Mouse (Mus musculus) layer of hippocampus, postnatal 10 days (tissue): Measurements from ENCODE around the gene Ebpl. TPM values are rescaled to one million over a fixed set of nuclear protein-coding genes. Genes with fewer than 3 reads are reported as not detected.

Source experiments
- DNase-seq, 2 experiments: peaks; one replicate each; pipeline ENCODE4 v3.0.0; 2021; ENCODE audit warnings: low spot score in 2 of 2
- total RNA-seq, 2 experiments: library from RNA; stranded (reverse); gene quantifications; 2 replicates each; pipeline ENCODE4 v1.2.3; 2021

Gene Ebpl
- total RNA-seq, 2 experiments from 2014 or later: 6.3 to 7.0 TPM

DNA sequence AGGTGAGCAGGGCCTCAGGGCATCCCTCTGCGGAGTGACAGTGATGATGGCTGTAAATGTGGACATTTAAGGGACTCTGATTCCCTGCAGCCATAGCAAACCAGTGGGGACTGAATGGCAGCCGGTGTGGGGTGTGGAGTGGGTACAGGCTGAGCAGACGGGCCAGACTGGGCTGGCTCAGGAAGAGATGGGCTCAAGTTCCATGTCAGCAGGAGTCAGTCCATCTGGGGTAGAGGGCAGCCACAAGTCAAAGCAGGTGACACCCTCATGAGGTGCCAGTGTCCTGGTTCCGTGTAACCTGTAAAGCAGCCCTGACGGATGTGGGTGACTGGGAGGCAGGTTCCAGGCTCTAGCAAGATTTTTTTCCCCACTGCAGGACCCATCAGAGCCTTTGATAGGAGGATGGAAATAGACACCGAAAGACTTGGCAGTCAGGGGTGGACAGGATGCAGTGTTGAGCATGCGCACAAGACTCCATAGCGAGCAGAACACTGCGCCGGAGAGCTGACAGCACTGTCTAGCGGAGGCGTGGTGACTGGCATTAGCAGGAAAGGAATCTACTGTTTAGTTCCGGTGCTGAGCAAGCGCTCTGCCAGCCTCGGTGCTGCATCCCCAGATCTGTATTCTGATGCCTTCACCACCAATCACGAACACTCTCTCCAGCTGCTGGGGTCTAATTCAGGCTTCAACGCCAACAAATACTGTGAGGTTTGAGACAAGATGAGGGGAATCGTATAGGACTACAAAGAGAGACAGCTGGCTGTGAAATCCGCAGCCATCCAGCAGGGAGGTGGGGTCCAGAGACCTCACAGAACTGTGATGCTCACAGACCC, 32.4 kb downstream of the Ebpl start:
- peak; percentile 74 to 83 for DNase-seq

DNA sequence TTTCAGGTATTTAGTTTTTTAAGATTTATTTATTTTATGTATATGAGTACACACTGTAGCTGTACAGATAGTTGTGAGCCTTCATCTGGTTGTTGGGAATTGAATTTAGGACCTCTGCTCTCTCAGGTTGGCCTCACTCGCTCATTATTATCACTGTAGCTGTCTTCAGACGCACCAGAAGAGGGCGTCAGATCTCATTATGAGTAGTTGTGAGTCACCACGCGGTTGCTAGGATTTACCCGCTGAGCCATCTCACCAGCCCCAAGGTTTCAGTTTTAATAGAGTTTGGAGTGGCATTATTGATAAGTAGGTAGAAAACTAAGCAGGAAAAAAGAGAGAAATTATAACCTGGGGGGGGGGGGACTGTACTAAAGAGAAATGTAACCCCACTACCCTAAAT, 33.2 kb downstream of the Ebpl start:
- DNase-seq: peak in 1 of 2 experiments; percentile 16

DNA sequence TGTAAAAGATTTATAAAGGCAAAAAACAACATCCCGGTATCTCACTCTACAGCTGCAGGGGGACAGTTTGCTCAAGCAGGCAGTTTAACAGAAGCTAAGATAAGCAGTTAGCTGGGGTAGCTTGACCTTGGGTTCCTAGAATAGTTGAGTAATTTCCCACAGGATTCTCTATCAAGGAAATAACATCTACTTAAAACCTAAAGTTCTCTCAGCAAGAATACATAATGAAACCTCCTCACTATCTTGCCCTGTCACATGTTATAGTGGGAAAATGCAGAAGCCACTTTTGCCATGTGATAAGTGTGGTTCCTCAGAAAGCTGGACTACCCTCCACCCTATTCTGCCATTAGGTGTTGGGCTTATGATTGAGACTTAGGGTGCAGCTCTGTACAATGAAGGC, 37.5 kb downstream of the Ebpl start:
- no peak for DNase-seq

DNA sequence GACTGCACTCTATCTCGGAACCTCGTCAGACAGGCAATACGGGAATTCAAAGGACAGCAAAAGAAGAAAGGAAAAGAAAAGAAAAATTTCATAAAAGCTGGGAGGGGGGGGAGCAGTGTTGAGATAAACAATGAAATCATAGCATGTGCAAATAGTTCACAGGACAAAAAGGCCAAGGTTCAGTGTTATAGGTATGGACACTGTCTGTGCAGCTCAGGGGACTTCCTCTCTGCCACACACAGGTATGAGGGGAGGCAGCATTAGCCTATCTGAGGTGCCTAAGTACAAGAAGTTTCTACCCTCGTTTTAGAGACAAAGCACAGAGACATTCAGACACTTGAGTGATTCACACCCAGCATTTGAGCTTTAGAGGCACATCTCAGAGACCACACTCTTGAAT, 39.0 kb downstream of the Ebpl start:
- DNase-seq: no peak

DNA sequence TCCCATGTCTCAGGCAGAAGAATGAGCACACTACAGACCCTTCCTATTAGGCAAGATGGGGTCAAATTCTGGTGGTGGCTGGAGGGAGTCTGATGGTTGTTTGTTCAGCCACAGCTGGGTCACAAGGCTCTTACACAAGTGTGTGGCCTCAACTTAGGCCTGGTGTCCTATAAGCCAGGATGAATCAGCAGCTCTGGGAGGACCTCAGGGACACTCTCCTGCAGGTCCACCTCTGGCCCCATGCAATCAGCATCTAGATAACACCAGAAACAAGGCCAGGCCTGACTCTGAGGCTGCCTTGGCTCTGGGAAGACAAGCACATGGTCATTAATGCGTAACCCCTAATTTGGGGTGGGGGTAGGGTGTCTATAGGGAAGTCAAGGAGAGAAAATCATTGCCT, 39.5 kb downstream of the Ebpl start:
- no peak for DNase-seq

DNA sequence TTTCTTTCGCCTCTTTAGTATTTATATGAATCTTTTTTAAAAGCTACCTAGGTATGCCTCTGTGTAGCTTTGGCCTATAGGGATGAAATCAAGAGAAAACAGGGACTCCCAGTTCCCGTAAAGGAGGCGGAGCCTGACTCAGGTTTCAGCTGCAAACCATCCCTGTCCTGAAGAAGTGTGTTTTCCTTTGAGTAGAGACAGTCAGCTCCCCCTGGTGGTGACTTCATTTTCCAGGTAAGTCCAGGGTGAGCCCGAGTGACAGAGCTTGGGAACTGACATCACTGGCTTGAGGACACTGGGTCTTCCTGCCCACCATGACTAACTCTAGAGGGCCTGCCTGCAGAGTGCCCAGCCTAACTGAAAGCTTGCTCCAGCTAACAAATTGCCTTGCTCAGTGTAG, 43.4 kb downstream of the Ebpl start:
- peak; percentile 39 to 57 for DNase-seq

DNA sequence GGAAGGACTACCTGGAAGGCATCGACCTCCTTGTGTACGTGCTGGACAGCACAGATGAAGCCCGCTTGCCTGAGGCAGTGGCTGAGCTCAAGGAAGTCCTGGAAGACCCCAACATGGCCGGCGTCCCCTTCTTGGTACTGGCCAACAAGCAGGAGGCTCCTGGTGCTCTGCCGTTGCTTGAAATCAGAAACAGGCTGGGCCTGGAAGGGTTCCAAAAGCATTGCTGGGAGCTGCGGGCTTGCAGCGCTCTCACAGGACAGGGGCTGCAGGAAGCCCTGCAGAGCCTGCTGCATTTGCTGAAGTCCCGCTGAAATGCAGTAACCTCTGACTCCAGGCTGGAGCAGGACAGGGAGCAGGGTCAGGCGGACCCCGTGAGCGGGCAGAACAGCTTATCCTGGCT, 49.3 kb downstream of the Ebpl start:
- peak in 1 of 2 experiments; percentile 14 for DNase-seq

DNA sequence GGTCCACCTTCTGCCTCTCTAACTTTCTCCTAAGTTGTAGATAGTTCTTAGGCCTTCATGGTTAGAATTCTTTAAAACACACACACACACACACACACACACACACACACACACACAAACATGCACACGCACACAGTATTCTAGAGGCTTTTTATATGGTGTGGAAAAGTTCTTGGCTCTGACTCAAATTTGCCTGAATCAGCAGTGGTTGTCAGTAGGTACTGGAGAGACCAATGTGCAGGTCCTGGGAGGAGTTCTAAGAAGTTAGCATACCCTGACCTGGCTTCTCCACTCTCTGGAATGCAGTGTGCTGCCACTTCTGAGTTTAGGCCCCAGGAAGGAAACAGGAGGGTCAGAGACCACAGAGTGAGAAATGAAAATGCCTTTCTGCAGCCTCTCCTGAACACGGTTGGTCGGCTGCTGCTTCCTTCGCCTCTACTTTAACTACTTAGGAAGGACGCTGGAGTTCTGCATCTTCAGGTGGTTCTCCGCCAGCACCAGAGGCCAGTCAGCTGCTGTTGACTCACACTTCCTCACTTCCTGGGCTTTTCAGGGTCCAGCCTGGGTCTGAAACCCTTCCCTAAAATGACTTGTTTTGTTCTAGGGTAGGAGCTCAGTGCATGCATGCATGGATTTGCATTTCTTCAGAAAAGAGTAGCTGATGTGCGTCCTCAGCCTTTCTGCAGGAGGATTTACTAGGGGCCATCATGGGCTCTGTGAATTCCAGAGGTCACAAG, 50.0 kb downstream of the Ebpl start:
- DNase-seq: no peak

DNA sequence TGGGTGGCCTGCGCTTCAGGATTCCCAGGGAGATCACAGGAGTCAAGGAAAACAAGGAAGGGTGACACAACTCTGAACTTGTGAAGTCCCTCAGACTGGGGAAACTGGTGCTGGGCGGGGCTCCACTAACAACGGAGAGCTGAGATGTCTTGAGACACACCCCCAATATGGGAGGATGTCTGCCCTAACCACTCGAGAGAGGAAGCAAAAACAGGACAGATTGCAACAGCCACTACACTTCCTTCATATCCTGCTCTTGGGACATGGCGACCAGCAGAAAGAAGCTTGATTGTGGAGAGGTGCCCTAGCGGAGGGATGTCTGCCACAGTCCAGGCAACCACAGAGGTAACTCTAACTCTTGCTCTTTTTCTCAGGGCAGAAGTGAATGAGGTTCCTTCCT, 50.6 kb downstream of the Ebpl start, which contains the start of gene Arl11:
Gene Arl11 (plus strand): TSS at position 161 of the 400 bp plus-strand sequence.
- DNase-seq: no peak

DNA sequence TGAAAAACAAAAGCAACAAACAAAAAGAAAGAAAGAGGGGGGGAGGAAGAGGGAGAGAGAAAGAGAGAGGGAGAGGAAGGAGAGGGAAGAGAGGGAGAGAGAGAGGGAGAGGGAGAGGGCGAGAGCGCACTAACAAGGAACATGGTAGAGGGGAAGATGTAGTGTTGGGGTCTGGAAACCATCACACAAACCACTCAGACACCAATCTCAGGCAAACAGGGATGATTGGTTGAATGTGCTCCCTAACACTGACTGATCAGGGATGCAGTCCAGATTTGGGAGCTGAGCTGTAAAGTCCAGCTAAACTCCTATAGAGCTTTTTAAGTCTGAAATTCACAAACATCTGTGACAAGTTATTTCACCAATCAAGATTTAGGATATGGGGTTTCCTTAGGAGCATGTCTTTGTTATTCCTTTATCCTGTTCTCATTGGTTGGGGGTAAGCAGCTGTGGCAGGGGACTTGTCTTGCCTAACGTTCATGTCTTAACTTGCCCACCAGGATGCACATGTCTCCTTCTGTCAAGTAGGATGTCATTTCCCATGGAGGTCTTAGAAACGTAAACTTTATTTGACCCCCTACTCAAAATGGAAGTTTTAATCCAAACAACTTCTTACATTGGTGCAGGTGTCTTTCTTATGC, 56.1 kb downstream of the Ebpl start:
- no peak for DNase-seq

DNA sequence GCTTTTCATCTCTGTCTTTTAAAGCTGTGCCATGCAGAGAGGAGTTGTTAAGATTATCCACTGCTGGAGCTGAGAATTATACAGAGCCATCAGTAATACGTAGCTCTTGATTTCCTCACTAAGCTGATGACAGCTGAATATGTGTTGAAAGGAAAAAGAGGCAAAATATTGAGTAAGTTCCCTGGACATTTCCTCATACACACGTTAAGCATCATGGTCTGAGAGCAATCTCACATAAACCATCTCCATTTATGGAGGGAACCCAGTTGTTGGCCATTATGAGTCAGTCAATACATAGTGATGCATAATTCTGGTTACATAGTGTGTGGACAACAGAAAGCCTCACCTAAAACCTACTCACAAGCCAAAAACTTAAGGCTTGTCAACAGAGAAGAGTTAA, 57.8 kb downstream of the Ebpl start:
- no peak for DNase-seq

DNA sequence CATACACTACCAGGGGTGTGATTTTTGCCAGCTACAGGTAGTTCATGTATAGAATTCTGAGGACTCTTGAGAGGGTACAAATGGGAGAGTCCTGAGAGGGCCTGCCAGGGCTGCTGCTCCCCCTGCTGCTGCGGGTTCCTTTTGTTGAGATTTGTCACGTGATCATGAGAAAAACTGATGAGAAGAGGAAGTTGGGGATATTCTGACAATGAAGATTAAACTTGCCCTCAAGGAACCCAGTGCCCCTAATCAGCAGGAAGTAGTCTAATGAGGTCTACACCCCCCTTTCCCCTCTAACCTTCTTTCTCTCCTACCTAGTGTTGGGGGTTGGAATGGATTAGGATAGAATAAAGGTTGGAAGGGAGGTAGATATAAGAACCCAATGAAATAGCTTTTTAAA, 58.9 kb downstream of the Ebpl start:
- DNase-seq: no peak

DNA sequence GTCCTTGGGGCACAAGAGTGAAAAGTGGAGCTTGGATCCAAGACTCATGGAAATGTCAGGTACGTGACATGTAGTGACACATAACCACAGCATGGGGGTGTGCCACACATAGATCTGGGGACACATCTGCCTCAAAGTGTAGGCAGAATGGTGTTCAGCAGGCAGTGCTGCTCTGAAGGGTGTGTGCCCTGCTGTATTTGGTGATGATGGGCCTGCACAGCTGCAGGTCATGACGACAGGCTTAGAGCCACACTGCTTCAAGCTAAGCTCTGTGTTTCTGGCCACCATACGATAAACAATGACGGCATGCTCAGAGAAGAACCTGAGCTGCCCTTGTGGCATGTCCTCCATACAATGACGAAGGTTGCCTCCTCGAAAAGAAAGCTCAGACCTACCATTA, 60.4 kb downstream of the Ebpl start:
- DNase-seq: no peak

DNA sequence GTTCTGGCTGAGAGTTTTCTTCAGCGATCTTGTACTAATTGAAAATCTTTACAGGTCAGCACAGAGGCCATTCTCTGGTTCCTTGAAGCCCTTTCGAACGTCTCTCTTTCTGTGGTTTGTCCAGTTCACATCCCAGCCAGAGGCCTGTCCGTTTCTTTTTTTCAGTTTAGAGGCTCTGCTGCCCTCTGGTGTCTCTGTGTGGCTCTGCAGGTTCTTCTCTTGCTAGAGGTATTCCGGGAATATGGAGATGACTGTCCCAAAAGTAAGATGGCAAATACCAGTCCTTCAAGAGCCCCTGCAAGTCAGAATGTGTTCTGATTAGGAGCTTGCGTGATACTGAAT, 65.5 kb downstream of the Ebpl start:
- peak; percentile 69 to 70 for DNase-seq

DNA sequence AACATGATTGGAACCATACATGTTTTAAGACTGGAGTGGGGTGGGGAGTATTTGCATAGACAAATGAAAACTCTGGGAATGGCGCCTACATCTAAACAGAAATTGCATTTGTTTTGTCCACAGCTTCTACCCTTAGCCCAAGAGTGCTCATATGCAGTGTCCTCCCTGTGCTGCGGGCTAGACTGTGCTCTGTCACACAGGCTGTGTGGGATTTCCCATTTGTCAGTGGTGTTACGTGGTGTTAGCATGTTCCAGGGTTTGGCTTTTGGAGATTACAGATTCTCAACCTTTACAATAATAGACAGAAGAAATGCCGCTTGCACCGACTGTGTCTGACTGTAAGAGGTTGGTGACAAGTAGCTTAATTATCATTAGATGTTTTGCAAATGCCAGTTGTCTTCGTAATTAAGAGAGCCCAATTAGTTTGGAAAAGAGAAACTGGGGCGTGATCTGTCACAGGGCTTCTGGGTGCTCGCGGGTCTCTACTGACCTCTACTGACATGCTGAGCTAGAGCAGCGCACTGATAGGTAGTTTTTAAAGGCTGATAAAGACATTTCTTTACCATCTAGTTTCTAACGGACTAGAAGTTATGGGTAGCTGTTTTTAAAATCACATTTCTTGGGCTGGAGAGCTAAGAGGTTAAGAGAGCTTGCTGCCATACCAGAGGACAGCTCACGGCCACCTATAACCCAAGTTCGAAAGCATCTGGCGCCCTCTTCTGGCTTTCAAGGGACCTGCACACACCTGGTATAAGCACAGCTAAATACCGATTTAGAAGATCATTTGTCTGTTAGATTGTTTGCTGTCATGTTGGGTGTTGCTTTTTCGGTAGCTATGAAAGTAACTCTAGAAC, 66.1 kb downstream of the Ebpl start:
- DNase-seq: peak; percentile 75 to 81

DNA sequence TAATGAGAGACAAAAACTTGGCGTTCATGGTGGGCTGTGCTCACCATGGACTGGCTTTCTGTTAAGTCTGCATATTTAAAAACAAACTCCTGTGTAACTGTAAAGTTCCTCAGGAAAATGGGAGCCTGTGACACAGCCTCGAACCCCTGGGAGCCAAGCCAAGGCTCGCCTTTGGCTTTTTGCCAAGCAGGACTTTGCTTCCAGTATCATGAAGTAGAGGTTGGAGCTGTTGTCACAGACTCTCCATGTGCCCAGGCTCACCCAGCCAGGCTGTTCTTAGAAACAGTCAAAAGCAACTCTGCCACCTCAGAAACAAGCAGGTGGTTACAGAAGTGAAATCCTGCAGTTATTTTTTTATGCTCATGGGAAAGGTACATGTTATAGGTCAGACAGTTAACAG, 69.6 kb downstream of the Ebpl start:
- peak in 1 of 2 experiments; percentile 22 for DNase-seq

DNA sequence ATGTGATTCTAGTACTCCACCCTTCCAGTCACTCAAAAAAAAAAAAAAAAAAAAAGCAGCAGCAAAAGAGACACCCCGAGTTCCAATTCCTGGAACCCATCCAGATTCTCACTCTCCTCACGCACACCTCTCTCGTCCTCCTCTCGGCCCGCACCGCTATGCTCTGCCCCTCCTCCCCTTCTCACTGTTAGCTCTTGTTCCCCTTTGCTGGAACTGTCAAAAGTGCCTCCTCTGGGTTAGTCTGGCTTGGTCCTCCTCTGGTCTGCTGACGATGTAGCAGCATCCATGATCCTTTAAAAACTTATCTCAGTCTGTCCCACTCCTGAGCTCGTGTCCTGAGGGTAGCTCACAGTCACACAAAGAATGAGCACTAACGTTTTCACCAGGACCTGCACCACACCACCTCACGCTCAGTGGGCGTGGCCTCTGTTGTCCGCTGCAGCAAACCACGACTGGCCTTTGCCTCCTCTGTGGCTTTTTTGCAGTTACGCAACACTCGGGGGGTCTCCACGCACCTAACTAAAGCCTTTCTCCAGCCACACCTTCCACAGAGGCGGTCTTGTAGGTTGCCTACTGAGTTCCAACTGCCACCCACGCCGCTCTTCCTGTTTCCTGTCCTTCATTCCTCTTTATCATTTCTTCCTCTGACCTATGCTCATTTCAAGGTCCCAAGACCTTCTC, 71.5 kb downstream of the Ebpl start:
- no peak for DNase-seq
